Mouse (Mus musculus): ENCODE results near the gene Fbxo2. TPM values are rescaled to one million over a fixed set of nuclear protein-coding genes. Genes with fewer than 3 reads are reported as not detected.

The Fbxo2 gene
- 4.2 and 5.9 TPM in 2 replicates for total RNA-seq (2012; rRNA removed)
- not detected in 2 replicates for total RNA-seq (2014; rRNA removed)
- 0.30 and 0.50 TPM in 2 replicates for polyA plus RNA-seq (2012; ENCODE audit: insufficient read length, low read depth)

GRCm38 (mm10) chr4:148160436-148161390, at the start of gene Fbxo2, which contains the start of gene Fbxo44:
Gene Fbxo2, plus strand, starts transcription at chr4:148160621.
Gene Fbxo44, minus strand, starts transcription at chr4:148160482.
- Histone ChIP-seq H3K36me3 (replicated peaks in 1 of 2; ENCODE audit: control insufficient read depth in 1 of 2, insufficient read depth in 1 of 2, low read length in 1 of 2) (peaks cover 12 to 14% of the 10 kb centered on the region in 2 experiments), H3K4me3 (replicated peaks in 1 of 3; ENCODE audit: low read depth in 2 of 3, low read length in 2 of 3, poor library complexity in 1 of 3) (peak within 1 kb of the TSS; percentile 62 to 98 (median 80)), H3K79me2 (replicated peaks; ENCODE audit: control insufficient read depth, extremely low read depth, insufficient read depth, poor library complexity, severe bottlenecking) (no peaks in the 10 kb centered on the region; the same call in 1 of the 2 replicates), H3K9ac (ENCODE audit: insufficient read depth, low read depth) (peak within 1 kb of the TSS; percentile 79), H3K4me1 (ENCODE audit: control insufficient read depth in 1 of 2, insufficient read depth in 2 of 2) (peaks cover 5 to 14% of the 10 kb centered on the region in 2 experiments), H3K27me3 (replicated peaks) (peaks cover 64% of the 10 kb centered on the region), H3K4me2 (ENCODE audit: insufficient read depth, low read depth, poor library complexity, severe bottlenecking) (peak within 1 kb of the TSS; percentile 90), H3K27ac (ENCODE audit: insufficient read depth, low read depth) (0 out of 2 replicates have a peak within 1 kb of the TSS, but pooled peaks have one; percentile 23), H3K9me3 (replicated peaks; ENCODE audit: low read length) (no peaks in the 10 kb centered on the region)
- TF ChIP-seq NELFE (IDR thresholded peaks at IDR 0.05; ENCODE audit: low read depth, low read length): 0 out of 2 replicates have a peak, but pooled peaks have one; percentile 19
- TF ChIP-seq HCFC1 (IDR thresholded peaks at IDR 0.05; ENCODE audit: low read depth, low read length): 0 out of 2 replicates have a peak, but pooled peaks have one; percentile 6
- TF ChIP-seq POLR2A (IDR thresholded peaks at IDR 0.05; ENCODE audit: low read depth, low read length): peak; percentile 42
- TF ChIP-seq MEF2A (IDR thresholded peaks at IDR 0.05; ENCODE audit: borderline replicate concordance, low read depth, low read length): no peak
- no peak for TF ChIP-seq KAT2A (IDR thresholded peaks at IDR 0.05; ENCODE audit: insufficient replicate concordance, low read length)
- no peak for TF ChIP-seq SIN3A (IDR thresholded peaks at IDR 0.05; ENCODE audit: low read length)
- no peak for TF ChIP-seq GABPA (IDR thresholded peaks at IDR 0.05; ENCODE audit: insufficient replicate concordance, low read depth, low read length)
- dilution Hi-C loops (cut with MboI; ENCODE audit: extremely low pct_ligation_motif_present, extremely low pct_unique_long_range_greater_than_20kb, low sequenced_read_pairs) (no loop called here), in situ Hi-C loops (cut with MboI; ENCODE audit: low pct_ligation_motif_present, low pct_unique_long_range_greater_than_20kb, low sequenced_read_pairs) (loop anchor here (25.0 kb wide), 1 partner anchor 452 kb away; the partner anchor contains the start of gene Masp2)
- DNase-seq (ENCODE audit: extremely low read depth): no peak

GRCm38 (mm10) chr4:148112519-148112918, 47.9 kb upstream of the Fbxo2 start:
- Histone ChIP-seq H3K27me3 (replicated peaks) (peaks cover 71% of the 10 kb centered on the region), H3K9me3 (replicated peaks; ENCODE audit: low read length) (peaks cover 8% of the 10 kb centered on the region), H3K79me2 (replicated peaks; ENCODE audit: control insufficient read depth, extremely low read depth, insufficient read depth, poor library complexity, severe bottlenecking) (no peaks in the 10 kb centered on the region), H3K27ac (ENCODE audit: insufficient read depth, low read depth) (no peak overlapping the region), H3K36me3 (replicated peaks in 1 of 2; ENCODE audit: control insufficient read depth in 1 of 2, insufficient read depth in 1 of 2, low read length in 1 of 2) (no peaks in the 10 kb centered on the region), H3K9ac (ENCODE audit: insufficient read depth, low read depth) (no peak overlapping the region), H3K4me2 (ENCODE audit: insufficient read depth, low read depth, poor library complexity, severe bottlenecking) (no peak overlapping the region), H3K4me3 (replicated peaks in 1 of 3; ENCODE audit: low read depth in 2 of 3, low read length in 2 of 3, poor library complexity in 1 of 3) (no peak overlapping the region), H3K4me1 (ENCODE audit: control insufficient read depth in 1 of 2, insufficient read depth in 2 of 2) (peaks cover 3 to 9% of the 10 kb centered on the region in 2 experiments; a peak in 2 of 4 replicates)
- no peak for DNase-seq (ENCODE audit: extremely low read depth)
- in situ Hi-C loops (cut with MboI; ENCODE audit: low pct_ligation_motif_present, low pct_unique_long_range_greater_than_20kb, low sequenced_read_pairs): no loop called here
- dilution Hi-C loops (cut with MboI; ENCODE audit: extremely low pct_ligation_motif_present, extremely low pct_unique_long_range_greater_than_20kb, low sequenced_read_pairs): no loop called here
- TF ChIP-seq CTCF (conservative IDR thresholded peaks at IDR 0.05 in 1 of 2, IDR thresholded peaks at IDR 0.05 in 1 of 2; ENCODE audit: low read depth in 2 of 2, low read length in 2 of 2): no peak
- TF ChIP-seq JUND (conservative IDR thresholded peaks at IDR 0.05; ENCODE audit: low read depth, low read length): no peak
- no peak for TF ChIP-seq ZMIZ1 (IDR thresholded peaks at IDR 0.05; ENCODE audit: low read depth, low read length)
- no peak for TF ChIP-seq CHD2 (IDR thresholded peaks at IDR 0.05; ENCODE audit: low read length)
- no peak for TF ChIP-seq MAFK (IDR thresholded peaks at IDR 0.05; ENCODE audit: insufficient replicate concordance, low read length)
- TF ChIP-seq TCF12 (IDR thresholded peaks at IDR 0.05; ENCODE audit: low read depth, low read length): no peak
- no peak for TF ChIP-seq POLR2A (IDR thresholded peaks at IDR 0.05; ENCODE audit: low read depth, low read length)
- TF ChIP-seq TBP (conservative IDR thresholded peaks at IDR 0.05; ENCODE audit: low read depth, low read length): no peak
- no peak for TF ChIP-seq NRF1 (IDR thresholded peaks at IDR 0.05; ENCODE audit: low read depth, low read length)
- no peak for TF ChIP-seq RAD21 (IDR thresholded peaks at IDR 0.05; ENCODE audit: low read depth, low read length)
- no peak for TF ChIP-seq ZC3H11A (IDR thresholded peaks at IDR 0.05; ENCODE audit: low read depth, low read length)
- TF ChIP-seq MAZ (IDR thresholded peaks at IDR 0.05; ENCODE audit: low read depth, low read length): no peak
